Mouse (Mus musculus) CD4-positive, CD25-positive, alpha-beta regulatory T cell, adult 4 months (primary cell): Measurements from ENCODE around the gene Mettl21a. TPM values are rescaled to one million over a fixed set of nuclear protein-coding genes. Genes with fewer than 3 reads are reported as not detected.
A peak's percentile ranks its signal among the peaks of the same experiment; 100 is the strongest.
"Not testable (repeated sequence)": the region's sequence is repeated elsewhere in the genome, so short reads cannot be mapped to it uniquely, and the experiment has no call there.

Experiments
- ATAC-seq: one replicate; pipeline ENCODE4 v1.8.0; 2017
- polyA plus RNA-seq, 2 experiments: library from polyadenylated mRNA; unstranded; fragments of 100-300 nt; shearing (Covaris generic); gene quantifications; one replicate each; pipeline ENCODE4 v1.2.1; 2017

The Mettl21a gene
- polyA plus RNA-seq, 2 experiments from 2014 or later = 27.2 to 31.9 TPM

DNA sequence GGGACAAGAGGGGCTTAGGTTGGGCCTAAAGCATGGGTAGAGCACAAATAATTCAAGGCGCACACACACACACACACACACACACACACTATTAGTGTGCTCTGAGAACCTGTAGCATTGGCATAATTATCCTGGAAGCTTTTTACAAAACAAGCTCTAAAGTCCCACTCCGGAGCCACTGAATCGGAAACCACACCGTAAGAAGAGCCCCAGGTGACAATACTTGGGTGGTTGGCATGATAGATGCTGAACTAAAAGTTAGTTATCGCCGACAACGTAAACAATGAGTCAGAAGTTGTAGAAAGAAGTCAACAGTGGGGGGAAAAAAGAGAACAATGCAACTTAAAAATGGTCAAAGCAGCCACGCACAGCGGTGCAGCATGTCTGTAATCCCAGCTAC lies 2.7 kb downstream of the Mettl21a start:
- ATAC-seq = no peak

GRCm38 (mm10) chr1:64609976-64610375 lies 7.1 kb downstream of the Mettl21a start:
- ATAC-seq = no peak

DNA sequence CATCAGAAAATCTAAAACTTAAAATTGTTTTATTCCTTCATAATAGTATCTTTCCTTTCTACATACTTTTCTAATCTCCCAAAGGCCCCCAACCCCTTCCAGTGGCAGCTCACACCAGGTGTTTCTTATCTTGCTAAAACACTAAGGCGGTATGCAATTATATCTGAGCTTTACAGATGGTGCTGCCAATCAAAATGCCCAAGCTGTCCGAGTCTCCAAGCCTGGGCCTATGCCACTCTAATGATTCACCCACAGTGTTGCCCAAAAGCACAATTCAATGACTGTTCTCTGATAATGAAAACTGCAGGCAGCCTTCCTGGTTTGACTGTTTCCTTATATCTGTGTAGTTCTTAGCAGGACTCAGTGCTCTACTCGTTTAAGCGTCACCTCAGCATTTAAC lies 7.9 kb downstream of the Mettl21a start:
- ATAC-seq = no peak

- no peak for ATAC-seq
Observed at GRCm38 (mm10) chr1:64603381-64603780, 13.7 kb downstream of the Mettl21a start.

- ATAC-seq = peak; percentile 69
Observed at GRCm38 (mm10) chr1:64601242-64601842, 15.7 kb downstream of the Mettl21a start.

GRCm38 (mm10) chr1:64600413-64601077 lies 16.5 kb downstream of the Mettl21a start:
- ATAC-seq = no peak

GRCm38 (mm10) chr1:64598926-64599325 lies 18.1 kb downstream of the Mettl21a start:
- ATAC-seq = no peak

- no peak for ATAC-seq
Observed at GRCm38 (mm10) chr1:64578801-64579200, 38.2 kb downstream of the Mettl21a start.

DNA sequence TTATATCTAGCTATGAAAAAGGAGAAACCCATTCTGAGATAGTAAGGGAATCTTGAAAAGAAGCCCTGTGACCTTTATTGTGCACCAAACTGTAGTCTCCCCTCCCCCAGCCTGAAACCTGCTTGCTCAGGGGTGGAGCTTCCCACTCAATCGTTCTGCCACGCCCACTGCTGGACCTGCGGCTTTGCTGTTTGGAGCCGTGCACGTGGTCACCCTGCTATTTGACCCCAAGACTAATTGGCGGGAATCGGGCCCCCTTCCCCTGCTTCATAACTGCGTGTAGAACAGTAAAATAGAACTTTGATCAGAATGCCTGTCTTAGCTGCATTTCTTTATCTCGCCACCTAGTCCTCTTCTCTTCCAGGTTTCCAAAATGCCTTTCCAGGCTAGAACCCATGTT lies 39.1 kb downstream of the Mettl21a start:
- not testable (repeated sequence) for ATAC-seq

- ATAC-seq = no peak
Observed at GRCm38 (mm10) chr1:64576732-64577131, 40.3 kb downstream of the Mettl21a start.

GRCm38 (mm10) chr1:64576022-64576421 lies 41.0 kb downstream of the Mettl21a start:
- no peak for ATAC-seq

- no peak for ATAC-seq
Observed at GRCm38 (mm10) chr1:64568206-64568605, 48.8 kb downstream of the Mettl21a start.

DNA sequence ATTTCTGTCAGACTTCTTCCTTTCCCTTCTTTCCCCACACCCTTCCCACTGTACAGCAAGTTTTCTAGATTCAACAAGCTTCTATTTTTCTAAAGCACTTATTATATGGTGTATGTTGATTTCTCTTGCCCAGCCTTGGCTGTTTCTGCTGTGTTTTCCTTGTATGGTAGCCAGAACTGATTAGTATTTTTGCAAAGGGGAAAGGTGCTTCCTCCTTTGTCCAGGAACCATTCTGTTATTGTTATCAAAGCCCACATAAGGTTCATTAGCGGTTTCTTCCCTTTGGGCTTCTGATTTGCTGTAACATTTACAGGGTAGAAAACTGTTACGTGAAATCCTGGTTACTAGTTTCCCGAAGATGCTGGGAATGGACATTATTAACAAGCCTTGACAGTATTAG lies 56.9 kb downstream of the Mettl21a start:
- no peak for ATAC-seq

Other genes with a start within 250 kb of the Mettl21a start
- gene Creb1, start 84.6 kb downstream of the Mettl21a start, polyA plus RNA-seq = 10 to 100 TPM; 52.8 to 54.4 TPM
- gene Ccnyl1, start 73.2 kb upstream of the Mettl21a start, polyA plus RNA-seq = under 1 TPM; 0.61 to 0.90 TPM
- gene Fzd5, start 120.5 kb upstream of the Mettl21a start, polyA plus RNA-seq = under 1 TPM; 0.19 to 0.63 TPM